Mouse (Mus musculus): ENCODE results near the gene Gm20390. TPM values are rescaled to one million over a fixed set of nuclear protein-coding genes. Genes with fewer than 3 reads are reported as not detected.

Gene Gm20390
- total and polyA plus RNA-seq, 2 experiments = 36.2 to 46.7 TPM

DNA sequence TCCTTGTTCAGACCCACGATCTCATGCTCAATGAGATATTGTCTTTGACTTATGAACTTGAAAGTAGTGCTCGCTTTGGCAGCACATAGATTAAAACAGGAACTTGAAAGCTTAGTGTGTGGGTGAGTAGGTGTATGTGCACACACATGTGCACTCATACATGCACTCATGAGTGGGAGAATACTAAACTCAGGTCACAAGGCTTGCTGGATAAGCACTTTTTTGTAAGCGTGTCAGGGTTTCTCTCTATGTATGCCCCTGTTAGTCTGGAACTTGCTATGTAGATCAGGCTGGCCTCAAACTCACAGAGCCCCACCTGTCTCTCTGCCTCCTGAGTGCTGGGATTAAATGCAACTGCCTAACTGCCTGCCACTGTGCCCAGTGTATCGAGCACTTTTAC, 18.9 kb upstream of the Gm20390 start:
- Histone ChIP-seq H3K4me3 (ENCODE audit: insufficient read depth, low read depth, low read length) (no peak overlapping the region), H3K27ac (replicated peaks; ENCODE audit: insufficient read depth, low read depth, low read length) (peak overlapping the region; percentile 73), H3K79me2 (ENCODE audit: control insufficient read depth, insufficient read depth, low read length) (no peaks in the 10 kb centered on the region), H3K27me3 (ENCODE audit: control insufficient read depth, insufficient read depth, low read length) (no peaks in the 10 kb centered on the region), H3K9ac (ENCODE audit: low read depth, low read length) (no peak overlapping the region), H3K36me3 (ENCODE audit: control insufficient read depth, insufficient read depth, low read length) (no peaks in the 10 kb centered on the region), H3K4me1 (ENCODE audit: control insufficient read depth, insufficient read depth, low read length) (peaks cover 6% of the 10 kb centered on the region; the same call in 1 of the 2 replicates)
- no peak for TF ChIP-seq POLR2A (IDR thresholded peaks at IDR 0.05; ENCODE audit: extremely low read depth, insufficient read depth, low read length)
- TF ChIP-seq CTCF (IDR thresholded peaks at IDR 0.05; ENCODE audit: low read depth, low read length) = no peak
- no peak for DNase-seq (ENCODE audit: extremely low read depth, low read depth, low spot score)
- 85% methylated on average over 4 of the region's 4 CpGs for WGBS

DNA sequence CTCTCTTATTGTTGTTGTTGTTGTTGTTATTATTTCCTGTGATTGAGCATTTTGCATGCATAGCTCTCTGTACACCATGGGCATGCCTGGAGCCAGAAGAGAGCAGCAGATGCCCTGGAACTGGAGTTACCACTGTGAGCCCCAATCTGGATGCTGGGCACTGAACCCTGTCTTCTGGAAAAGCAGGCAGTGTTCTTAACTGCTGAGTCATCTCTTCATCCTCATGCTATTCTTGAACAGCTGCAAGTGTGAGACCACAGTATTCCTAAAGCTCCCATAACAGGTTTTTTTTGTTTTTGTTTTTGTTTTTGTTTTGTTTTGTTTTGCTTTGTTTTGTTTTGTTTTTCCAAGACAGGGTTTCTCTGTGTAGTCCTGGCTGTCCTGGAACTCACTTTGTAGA, 18.2 kb upstream of the Gm20390 start:
- Histone ChIP-seq H3K36me3 (ENCODE audit: control insufficient read depth, insufficient read depth, low read length) (no peaks in the 10 kb centered on the region), H3K27ac (replicated peaks; ENCODE audit: insufficient read depth, low read depth, low read length) (no peak overlapping the region), H3K79me2 (ENCODE audit: control insufficient read depth, insufficient read depth, low read length) (no peaks in the 10 kb centered on the region), H3K4me3 (ENCODE audit: insufficient read depth, low read depth, low read length) (no peak overlapping the region), H3K27me3 (ENCODE audit: control insufficient read depth, insufficient read depth, low read length) (no peaks in the 10 kb centered on the region), H3K9ac (ENCODE audit: low read depth, low read length) (no peak overlapping the region), H3K4me1 (ENCODE audit: control insufficient read depth, insufficient read depth, low read length) (peaks cover 6% of the 10 kb centered on the region; the same call in 1 of the 2 replicates)
- DNase-seq (ENCODE audit: extremely low read depth, low read depth, low spot score) = no peak
- TF ChIP-seq POLR2A (IDR thresholded peaks at IDR 0.05; ENCODE audit: extremely low read depth, insufficient read depth, low read length) = no peak
- TF ChIP-seq CTCF (IDR thresholded peaks at IDR 0.05; ENCODE audit: low read depth, low read length) = no peak

DNA sequence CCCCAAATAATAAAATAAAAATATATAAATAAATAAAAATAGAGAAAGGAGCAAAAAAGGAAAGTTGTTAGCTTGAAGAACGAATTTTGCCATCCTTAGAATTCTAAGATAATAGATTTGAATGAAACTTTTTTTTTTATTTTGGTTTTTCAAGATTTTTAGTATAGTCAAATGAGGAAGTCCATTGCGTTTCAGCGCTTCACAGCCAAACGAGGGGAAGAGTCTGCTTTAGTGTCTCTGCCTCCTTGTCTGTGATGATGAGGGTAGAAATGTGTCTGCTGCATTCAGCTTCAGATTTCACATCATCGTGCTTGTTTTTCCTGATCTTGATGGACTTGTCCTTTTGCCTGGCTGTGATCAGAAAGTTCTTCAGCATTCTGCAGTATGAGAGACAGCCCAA, 17.2 kb upstream of the Gm20390 start:
- Histone ChIP-seq H3K27ac (replicated peaks; ENCODE audit: insufficient read depth, low read depth, low read length) (no peak overlapping the region), H3K79me2 (ENCODE audit: control insufficient read depth, insufficient read depth, low read length) (no peaks in the 10 kb centered on the region), H3K27me3 (ENCODE audit: control insufficient read depth, insufficient read depth, low read length) (no peaks in the 10 kb centered on the region), H3K4me3 (ENCODE audit: insufficient read depth, low read depth, low read length) (no peak overlapping the region), H3K9ac (ENCODE audit: low read depth, low read length) (no peak overlapping the region), H3K36me3 (ENCODE audit: control insufficient read depth, insufficient read depth, low read length) (no peaks in the 10 kb centered on the region), H3K4me1 (ENCODE audit: control insufficient read depth, insufficient read depth, low read length) (peaks cover 6% of the 10 kb centered on the region; the same call in 1 of the 2 replicates)
- 92% methylated on average over 5 of the region's 5 CpGs for WGBS
- no peak for DNase-seq (ENCODE audit: extremely low read depth, low read depth, low spot score)
- TF ChIP-seq CTCF (IDR thresholded peaks at IDR 0.05; ENCODE audit: low read depth, low read length) (no peak), POLR2A (IDR thresholded peaks at IDR 0.05; ENCODE audit: extremely low read depth, insufficient read depth, low read length) (no peak)

DNA sequence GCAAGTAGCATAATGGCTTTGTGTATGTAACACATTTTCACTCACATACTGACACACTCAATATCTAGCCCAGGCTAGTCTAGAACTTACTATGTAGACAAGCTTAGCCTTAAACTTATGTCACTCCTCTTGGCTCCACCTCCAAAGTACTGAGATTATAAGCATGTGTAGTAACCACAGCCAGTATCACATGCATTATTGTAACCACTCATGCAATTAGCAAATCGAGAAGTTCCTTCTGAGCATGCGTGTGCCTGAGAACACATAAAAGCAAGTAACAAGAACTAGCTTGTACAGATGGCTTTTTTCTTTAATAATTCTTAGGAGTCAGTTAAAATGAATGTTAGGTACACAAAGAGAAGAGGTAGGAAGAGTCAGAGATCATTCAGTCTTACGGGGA, 16.5 kb upstream of the Gm20390 start:
- Histone ChIP-seq H3K4me1 (ENCODE audit: control insufficient read depth, insufficient read depth, low read length) (peaks cover 6% of the 10 kb centered on the region; the same call in 1 of the 2 replicates), H3K9ac (ENCODE audit: low read depth, low read length) (no peak overlapping the region), H3K27ac (replicated peaks; ENCODE audit: insufficient read depth, low read depth, low read length) (no peak overlapping the region), H3K4me3 (ENCODE audit: insufficient read depth, low read depth, low read length) (no peak overlapping the region), H3K27me3 (ENCODE audit: control insufficient read depth, insufficient read depth, low read length) (no peaks in the 10 kb centered on the region), H3K36me3 (ENCODE audit: control insufficient read depth, insufficient read depth, low read length) (no peaks in the 10 kb centered on the region), H3K79me2 (ENCODE audit: control insufficient read depth, insufficient read depth, low read length) (no peaks in the 10 kb centered on the region)
- 93% methylated on average over 3 of the region's 3 CpGs for WGBS
- TF ChIP-seq CTCF (IDR thresholded peaks at IDR 0.05; ENCODE audit: low read depth, low read length) (no peak), POLR2A (IDR thresholded peaks at IDR 0.05; ENCODE audit: extremely low read depth, insufficient read depth, low read length) (no peak)
- no peak for DNase-seq (ENCODE audit: extremely low read depth, low read depth, low spot score)

DNA sequence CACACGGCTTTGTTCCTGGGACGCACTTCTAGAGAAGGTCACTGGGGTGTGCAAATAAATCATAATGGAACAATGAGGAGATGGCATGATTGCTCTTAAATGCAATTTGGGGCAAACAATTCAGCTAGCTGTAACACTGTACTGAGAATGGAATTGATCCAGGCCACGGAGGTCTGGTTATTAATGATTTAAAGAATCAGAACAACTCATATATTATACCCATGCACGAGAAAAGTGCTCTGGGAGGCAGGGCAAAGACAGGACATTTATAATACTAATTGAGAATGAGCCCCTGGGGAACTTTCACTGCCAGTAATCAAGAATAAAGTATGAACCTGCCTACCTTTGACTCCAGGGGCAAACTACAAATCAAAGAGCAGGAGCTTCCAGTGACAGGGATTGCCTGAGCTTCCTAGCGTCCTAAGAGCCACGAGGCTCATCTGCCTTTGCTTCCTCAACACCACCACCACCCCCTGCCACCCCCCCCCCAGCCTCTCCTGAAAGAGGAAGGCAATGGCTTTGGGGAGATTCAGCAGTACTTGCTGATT, 11.5 kb upstream of the Gm20390 start:
- Histone ChIP-seq H3K27me3 (ENCODE audit: control insufficient read depth, insufficient read depth, low read length) (no peaks in the 10 kb centered on the region), H3K36me3 (ENCODE audit: control insufficient read depth, insufficient read depth, low read length) (no peaks in the 10 kb centered on the region), H3K27ac (replicated peaks; ENCODE audit: insufficient read depth, low read depth, low read length) (no peak overlapping the region), H3K4me3 (ENCODE audit: insufficient read depth, low read depth, low read length) (no peak overlapping the region), H3K4me1 (ENCODE audit: control insufficient read depth, insufficient read depth, low read length) (no peaks in the 10 kb centered on the region), H3K9ac (ENCODE audit: low read depth, low read length) (no peak overlapping the region), H3K79me2 (ENCODE audit: control insufficient read depth, insufficient read depth, low read length) (no peaks in the 10 kb centered on the region)
- DNase-seq (ENCODE audit: extremely low read depth, low read depth, low spot score) = no peak
- WGBS = 31% methylated on average over 6 of the region's 6 CpGs
- TF ChIP-seq POLR2A (IDR thresholded peaks at IDR 0.05; ENCODE audit: extremely low read depth, insufficient read depth, low read length) (no peak), CTCF (IDR thresholded peaks at IDR 0.05; ENCODE audit: low read depth, low read length) (no peak)

DNA sequence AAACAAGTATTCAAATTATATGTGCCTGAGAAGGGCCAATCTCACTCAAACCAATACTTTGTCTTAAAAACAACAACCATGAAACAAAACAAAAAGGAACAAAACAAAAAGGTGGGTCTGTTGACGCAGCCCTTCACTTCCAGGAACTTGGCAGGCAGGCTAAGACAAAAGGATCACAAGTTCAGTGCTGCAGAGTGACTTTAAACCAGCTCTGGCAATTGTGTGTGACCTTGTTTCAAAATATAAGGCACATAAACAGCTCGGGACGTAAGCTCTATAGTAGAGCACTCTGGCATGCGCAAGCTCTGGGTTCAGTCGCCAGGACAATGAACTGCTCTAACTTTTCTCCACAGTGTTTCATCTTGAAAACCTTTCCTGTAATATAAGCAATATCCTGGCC, 4.9 kb upstream of the Gm20390 start:
- no peak overlapping the region for H3K9ac ChIP-seq (ENCODE audit: low read depth, low read length)
- no peaks in the 10 kb centered on the region for H3K36me3 ChIP-seq (ENCODE audit: control insufficient read depth, insufficient read depth, low read length)
- no peak overlapping the region for H3K27ac ChIP-seq (replicated peaks; ENCODE audit: insufficient read depth, low read depth, low read length)
- H3K4me3 ChIP-seq (ENCODE audit: insufficient read depth, low read depth, low read length) = no peak overlapping the region
- 90% methylated on average over 5 of the region's 5 CpGs for WGBS
- H3K27me3 ChIP-seq (ENCODE audit: control insufficient read depth, insufficient read depth, low read length) = no peaks in the 10 kb centered on the region
- DNase-seq (ENCODE audit: extremely low read depth, low read depth, low spot score) = no peak
- TF ChIP-seq CTCF (IDR thresholded peaks at IDR 0.05; ENCODE audit: low read depth, low read length) (no peak), POLR2A (IDR thresholded peaks at IDR 0.05; ENCODE audit: extremely low read depth, insufficient read depth, low read length) (no peak)
- no peaks in the 10 kb centered on the region for H3K4me1 ChIP-seq (ENCODE audit: control insufficient read depth, insufficient read depth, low read length)
- H3K79me2 ChIP-seq (ENCODE audit: control insufficient read depth, insufficient read depth, low read length) = no peaks in the 10 kb centered on the region

Measured in liver, adult 2 months (tissue).